In genomic region chr7:101837154-101837605, GRCm38 (mm10) we compare ENCODE assay signal across 8 mouse cellular contexts. TPM values are rescaled to one million over a fixed set of nuclear protein-coding genes. Genes with fewer than 3 reads are reported as not detected.
DNase-seq lines count a peak whose midpoint lies in the region; ATAC-seq and TF ChIP-seq lines count a peak whose summit lies in the region.

No protein-coding gene starts in this region.

- H3K27me3 ChIP-seq in intestine, embryonic 16.5 days (replicated peaks; ENCODE audit: control insufficient read depth, insufficient read depth, low read length) = no peaks in the 10 kb centered on the region
- H3K27me3 ChIP-seq in myocyte (ENCODE audit: control insufficient read depth, insufficient read depth, insufficient read length) = no peaks in the 10 kb centered on the region

- peak overlapping the region; percentile 95 for H3K27ac ChIP-seq in gastrocnemius, adult 2 months
- peak overlapping the region; percentile 74 for H3K27ac ChIP-seq in cortical plate, adult 2 months (ENCODE audit: insufficient read depth, low read length)
- peak overlapping the region; percentile 97 for H3K27ac ChIP-seq in intestine, embryonic 16.5 days (ENCODE audit: low read length)

- peak overlapping the region; percentile 90 for H3K9ac ChIP-seq in intestine, embryonic 16.5 days (ENCODE audit: low read depth, low read length)

- peak; percentile 9; the same call in 1 of the 2 replicates for ATAC-seq in intestine, embryonic 16.5 days

- peak overlapping the region; percentile 98 for H3ac ChIP-seq in myocyte (ENCODE audit: control insufficient read depth, insufficient read length)

- H3K4me1 ChIP-seq in cortical plate, adult 2 months (ENCODE audit: control insufficient read depth, insufficient read depth, low read length) = no peaks in the 10 kb centered on the region
- peaks cover 24% of the 10 kb centered on the region for H3K4me1 ChIP-seq in intestine, embryonic 16.5 days (ENCODE audit: control insufficient read depth, insufficient read depth, low read length)

- no peaks in the 10 kb centered on the region for H3K9me3 ChIP-seq in intestine, embryonic 16.5 days (ENCODE audit: control insufficient read depth, low read length)

- H3K36me3 ChIP-seq in intestine, embryonic 16.5 days (ENCODE audit: control insufficient read depth, insufficient read depth, low read length) = peaks cover 13% of the 10 kb centered on the region; the same call in 1 of the 2 replicates
- H3K36me3 ChIP-seq in myocyte (ENCODE audit: control insufficient read depth, insufficient read depth) = peaks cover 14% of the 10 kb centered on the region

- no peak for TF ChIP-seq CTCF in gastrocnemius, adult 2 months (IDR thresholded peaks at IDR 0.05)
- no peak for TF ChIP-seq CTCF in cortical plate, adult 2 months (IDR thresholded peaks at IDR 0.05; ENCODE audit: extremely low read depth, insufficient read depth, low read length)

- WGBS in intestine, embryonic 16.5 days = under 1% methylated on average over 20 of the region's 20 CpGs

- DNase-seq in gastrocnemius, adult 2 months = no peak
- DNase-seq in gastrocnemius, postnatal 36 days = no peak
- DNase-seq in 3T3-L1 (ENCODE audit: low read depth, low spot score) = peak; percentile 53
- DNase-seq in adipocyte (ENCODE audit: low spot score) = no peak
- no peak for DNase-seq in right cerebral cortex, postnatal 25 days

- peak overlapping the region; percentile 87 for H3K4me2 ChIP-seq in intestine, embryonic 16.5 days (ENCODE audit: low read depth, low read length)
- H3K4me2 ChIP-seq in myocyte (ENCODE audit: low read depth) = peak overlapping the region; percentile 28

- intact Hi-C loops in gastrocnemius, adult 2 months (cut with DNase I) = loop anchor here (2.0 to 5.0 kb wide), 3 partner anchors 135 to 175 kb away; partner anchors contain the start of gene Clpb
- intact Hi-C loops in gastrocnemius, postnatal 36 days (cut with DNase I) = loop anchor here (5.0 kb wide), 2 partner anchors 60 to 160 kb away; no protein-coding TSS in a partner anchor

- no peak for TF ChIP-seq POLR2A in cortical plate, adult 2 months (IDR thresholded peaks at IDR 0.05; ENCODE audit: extremely low read depth, insufficient read depth, low read length)
- no peak for TF ChIP-seq POLR2A in myocyte (IDR thresholded peaks at IDR 0.05; ENCODE audit: insufficient read length, low read depth)

- peak overlapping the region; percentile 95 for H3K4me3 ChIP-seq in gastrocnemius, adult 2 months
- peak overlapping the region; percentile 63 for H3K4me3 ChIP-seq in cortical plate, adult 2 months (ENCODE audit: insufficient read depth, low read length)
- peak overlapping the region; percentile 66 for H3K4me3 ChIP-seq in intestine, embryonic 16.5 days (ENCODE audit: low read length)
- H3K4me3 ChIP-seq in myocyte = peak overlapping the region; percentile 91

- peaks cover 32% of the 10 kb centered on the region for H3K79me2 ChIP-seq in myocyte (ENCODE audit: control insufficient read depth, insufficient read depth)

TF ChIP-seq in myocyte, 11 proteins besides CTCF, POLR2A, EP300 and RAD21:
- TF ChIP-seq MYOD1 (IDR thresholded peaks at IDR 0.05; ENCODE audit: control insufficient read depth in 1 of 3, insufficient read length in 2 of 3, low read depth in 2 of 3) (no peak), MAX (IDR thresholded peaks at IDR 0.05; ENCODE audit: low read depth) (no peak), CEBPB (IDR thresholded peaks at IDR 0.05; ENCODE audit: insufficient read depth, poor library complexity, severe bottlenecking) (no peak), REST (IDR thresholded peaks at IDR 0.05; ENCODE audit: insufficient read depth, insufficient read length) (no peak), SRF (IDR thresholded peaks at IDR 0.05; ENCODE audit: control insufficient read depth, insufficient read length, low read depth) (no peak), TCF12 (IDR thresholded peaks at IDR 0.05; ENCODE audit: insufficient read depth, poor library complexity, severe bottlenecking) (no peak), E2F4 (IDR thresholded peaks at IDR 0.05; ENCODE audit: insufficient read depth) (no peak), MYOG (IDR thresholded peaks at IDR 0.05; ENCODE audit: control insufficient read depth in 1 of 3, insufficient read depth in 1 of 3, insufficient read length in 2 of 3, low read depth in 2 of 3) (no peak), USF1 (IDR thresholded peaks at IDR 0.05; ENCODE audit: low read depth) (no peak), POLR2AphosphoS2 (IDR thresholded peaks at IDR 0.05; ENCODE audit: insufficient read length, low read depth) (no peak), TCF3 (IDR thresholded peaks at IDR 0.05; ENCODE audit: insufficient read length, low read depth) (no peak)
TF ChIP-seq in myocyte: peak in this region for 0.

RNA-seq across cellular contexts. Expression of gene Inppl1, which starts 0.8 kb away (rescaled TPM):
- total RNA-seq in gastrocnemius, adult 2 months (2021) = 10 to 100 TPM; 89.0 to 96.5 TPM
- 10 to 100 TPM; 79.2 to 96.2 TPM for total RNA-seq in gastrocnemius, postnatal 36 days (2021)
- polyA plus RNA-seq in cortical plate, adult 2 months (2012; rRNA removed) = 36.5 and 40.7 TPM in 2 replicates
- polyA plus RNA-seq in intestine, embryonic 16.5 days (2015; fragmentation: Nextera tagmentation; extraction: Ambion mirVana) = 27.2 and 28.2 TPM in 2 replicates
- 241 TPM for polyA plus RNA-seq in myocyte (2012; fragmentation: generic; extraction: Trizol)

RNA-seq across cellular contexts. Expression of gene Phox2a, which starts 19.1 kb away (rescaled TPM):
- not detected for total RNA-seq in gastrocnemius, adult 2 months (2021)
- total RNA-seq in gastrocnemius, postnatal 36 days (2021) = not detected
- polyA plus RNA-seq in cortical plate, adult 2 months (2012; rRNA removed) = not detected in 2 replicates
- polyA plus RNA-seq in intestine, embryonic 16.5 days (2015; fragmentation: Nextera tagmentation; extraction: Ambion mirVana) = 2.2 and 2.4 TPM in 2 replicates
- 0.02 TPM for polyA plus RNA-seq in myocyte (2012; fragmentation: generic; extraction: Trizol)

RNA-seq across cellular contexts. Expression of gene Folr2, which starts 19.8 kb away (rescaled TPM):
- total RNA-seq in gastrocnemius, adult 2 months (2021) = 1 to 10 TPM in 1 of 2 experiments, under 1 TPM in 1; 0.77 to 4.3 TPM
- 1 to 10 TPM; 1.3 to 2.0 TPM for total RNA-seq in gastrocnemius, postnatal 36 days (2021)
- 1.1 and 2.1 TPM in 2 replicates for polyA plus RNA-seq in cortical plate, adult 2 months (2012; rRNA removed)
- 2.6 and 3.2 TPM in 2 replicates for polyA plus RNA-seq in intestine, embryonic 16.5 days (2015; fragmentation: Nextera tagmentation; extraction: Ambion mirVana)
- not detected for polyA plus RNA-seq in myocyte (2012; fragmentation: generic; extraction: Trizol)

RNA-seq across cellular contexts. Expression of gene Anapc15, which starts 26.3 kb away (rescaled TPM):
- total RNA-seq in gastrocnemius, adult 2 months (2021) = 10 to 100 TPM; 17.3 to 26.6 TPM
- 10 to 100 TPM; 16.6 to 22.3 TPM for total RNA-seq in gastrocnemius, postnatal 36 days (2021)
- polyA plus RNA-seq in cortical plate, adult 2 months (2012; rRNA removed) = 60.3 and 63.5 TPM in 2 replicates
- 61.0 and 66.3 TPM in 2 replicates for polyA plus RNA-seq in intestine, embryonic 16.5 days (2015; fragmentation: Nextera tagmentation; extraction: Ambion mirVana)
- 35.1 TPM for polyA plus RNA-seq in myocyte (2012; fragmentation: generic; extraction: Trizol)

RNA-seq across cellular contexts. Expression of gene Folr1, which starts 33.4 kb away (rescaled TPM):
- 1 to 10 TPM; 2.4 to 2.8 TPM for total RNA-seq in gastrocnemius, adult 2 months (2021)
- total RNA-seq in gastrocnemius, postnatal 36 days (2021) = 1 to 10 TPM in 1 of 2 experiments, under 1 TPM in 1; 0.91 to 1.2 TPM
- polyA plus RNA-seq in cortical plate, adult 2 months (2012; rRNA removed) = 0.81 and 1.5 TPM in 2 replicates
- polyA plus RNA-seq in intestine, embryonic 16.5 days (2015; fragmentation: Nextera tagmentation; extraction: Ambion mirVana) = 201 and 253 TPM in 2 replicates
- polyA plus RNA-seq in myocyte (2012; fragmentation: generic; extraction: Trizol) = 2.2 TPM
